Mouse (Mus musculus): ENCODE results near the gene Fen1. TPM values are rescaled to one million over a fixed set of nuclear protein-coding genes. Genes with fewer than 3 reads are reported as not detected.
"Not testable (repeated sequence)": the region's sequence is repeated elsewhere in the genome, so short reads cannot be mapped to it uniquely, and the experiment has no call there.

Gene Fen1
- total and polyA plus RNA-seq, 3 experiments: 7.0 to 10.9 (median 8.6) TPM

GRCm38 (mm10) chr19:10182142-10182541 lies 21.8 kb downstream of the Fen1 start:
- no peak for DNase-seq

GRCm38 (mm10) chr19:10181225-10181624 lies 22.7 kb downstream of the Fen1 start:
- DNase-seq: no peak

- peak; percentile 58 for DNase-seq
Observed at GRCm38 (mm10) chr19:10176941-10177372, 27.0 kb downstream of the Fen1 start.

- DNase-seq: no peak
Observed at GRCm38 (mm10) chr19:10176477-10176876, 27.5 kb downstream of the Fen1 start.

- no peak for DNase-seq
Observed at GRCm38 (mm10) chr19:10174956-10175355, 29.0 kb downstream of the Fen1 start.

- DNase-seq: no peak
Observed at GRCm38 (mm10) chr19:10173844-10174539, 30.0 kb downstream of the Fen1 start.

- DNase-seq: no peak
Observed at GRCm38 (mm10) chr19:10173116-10173718, 30.8 kb downstream of the Fen1 start.

- no peak for DNase-seq
Observed at GRCm38 (mm10) chr19:10171846-10172245, 32.1 kb downstream of the Fen1 start.

GRCm38 (mm10) chr19:10171359-10171758 lies 32.6 kb downstream of the Fen1 start:
- DNase-seq: no peak

- no peak for DNase-seq
Observed at GRCm38 (mm10) chr19:10170466-10170865, 33.5 kb downstream of the Fen1 start.

GRCm38 (mm10) chr19:10169692-10170330 lies 34.2 kb downstream of the Fen1 start:
- DNase-seq: not testable (repeated sequence)

- DNase-seq: no peak
Observed at GRCm38 (mm10) chr19:10169179-10169578, 34.8 kb downstream of the Fen1 start.

- no peak for DNase-seq
Observed at GRCm38 (mm10) chr19:10168441-10168840, 35.5 kb downstream of the Fen1 start.

GRCm38 (mm10) chr19:10167951-10168350 lies 36.0 kb downstream of the Fen1 start:
- DNase-seq: no peak

- no peak for DNase-seq
Observed at GRCm38 (mm10) chr19:10167112-10167511, 36.9 kb downstream of the Fen1 start.

GRCm38 (mm10) chr19:10165928-10166327 lies 38.0 kb downstream of the Fen1 start:
- DNase-seq: not testable (repeated sequence)

GRCm38 (mm10) chr19:10163896-10164295 lies 40.1 kb downstream of the Fen1 start:
- peak; percentile 73 for DNase-seq

- no peak for DNase-seq
Observed at GRCm38 (mm10) chr19:10157725-10158124, 46.2 kb downstream of the Fen1 start.

GRCm38 (mm10) chr19:10149189-10149588 lies 54.8 kb downstream of the Fen1 start:
- DNase-seq: no peak
